Mouse (Mus musculus) liver, embryonic 14.5 days (tissue): ENCODE measurements at regions not wholly inside any gene's neighbourhood (a gene's known extent, or its start where the extent isn't known, plus 50 kb on each side); places are given as distances from the start of the nearest gene placed in this dataset.

Experiments
- CTCF ChIP-seq: IDR thresholded peaks from 2 replicates; pipeline ENCODE4 v1.5.1; 2016; ENCODE audit warnings: antibody characterized with exemption, low read depth, control low read depth
- EP300 ChIP-seq: IDR thresholded peaks from 2 replicates; pipeline ENCODE4 v1.6.1; 2016; ENCODE audit warnings: antibody characterized with exemption, low read depth

DNA sequence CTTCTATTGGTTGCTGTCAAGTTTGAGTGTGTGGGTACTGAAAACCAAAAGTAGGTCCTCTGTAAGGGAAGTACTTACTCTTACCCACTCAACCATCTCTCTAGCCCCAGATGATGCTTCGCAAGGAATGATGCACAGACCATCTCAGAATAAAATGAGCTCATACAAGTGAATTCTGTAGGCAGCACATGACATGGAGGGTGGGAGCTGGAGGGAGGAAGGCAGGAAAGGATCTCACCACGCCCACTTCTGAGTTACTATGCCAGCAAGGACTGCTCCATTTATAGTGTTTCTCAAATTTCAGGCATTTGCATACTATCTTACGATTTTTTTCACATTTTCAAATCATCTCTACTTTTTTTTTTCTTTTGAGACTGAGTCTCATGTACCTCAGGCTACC, 273.8 kb upstream of the Rack1 start:
- TF ChIP-seq CTCF = no peak
- TF ChIP-seq EP300 = no peak
